Mouse (Mus musculus): ENCODE measurements at regions not wholly inside any gene's neighbourhood (a gene's known extent, or its start where the extent isn't known, plus 50 kb on each side); places are given as distances from the start of the nearest gene placed in this dataset.

DNA sequence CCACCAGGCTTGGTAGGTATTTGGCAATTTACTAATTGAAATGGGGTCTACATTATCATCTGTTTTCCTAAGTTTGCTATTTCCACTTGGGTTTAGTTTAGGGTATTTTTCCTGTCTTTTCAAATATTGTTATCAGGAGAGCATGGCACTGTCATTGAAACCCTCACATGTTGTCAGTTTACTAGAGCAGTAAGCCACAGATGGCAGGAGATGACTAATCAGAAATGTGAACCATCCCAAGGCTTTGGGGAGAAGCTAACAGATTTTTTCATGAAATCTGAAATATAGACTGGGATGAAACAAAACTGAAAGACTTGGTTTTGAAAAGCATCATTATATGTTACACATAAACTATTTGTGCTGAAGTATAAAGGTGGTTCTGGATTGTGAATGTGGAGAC is 178.8 kb downstream of the Kcnrg start:
- Histone ChIP-seq H3K9me3 (ENCODE audit: control insufficient read depth, low read length) (no peaks in the 10 kb centered on the region), H3K27me3 (ENCODE audit: control insufficient read depth, insufficient read depth, low read length) (no peaks in the 10 kb centered on the region), H3K36me3 (ENCODE audit: control insufficient read depth, insufficient read depth, low read length) (no peaks in the 10 kb centered on the region), H3K4me2 (ENCODE audit: low read depth, low read length, severe bottlenecking) (no peak overlapping the region), H3K4me1 (replicated peaks; ENCODE audit: control insufficient read depth, insufficient read depth, low read length) (no peaks in the 10 kb centered on the region), H3K27ac (ENCODE audit: low read depth, low read length) (no peak overlapping the region), H3K9ac (ENCODE audit: low read length) (no peak overlapping the region), H3K4me3 (ENCODE audit: low read depth, low read length) (no peak overlapping the region)
- ATAC-seq (replicated peaks; ENCODE audit: low FRiP score), result no peak
- no peak for DNase-seq (ENCODE audit: low spot score)

DNA sequence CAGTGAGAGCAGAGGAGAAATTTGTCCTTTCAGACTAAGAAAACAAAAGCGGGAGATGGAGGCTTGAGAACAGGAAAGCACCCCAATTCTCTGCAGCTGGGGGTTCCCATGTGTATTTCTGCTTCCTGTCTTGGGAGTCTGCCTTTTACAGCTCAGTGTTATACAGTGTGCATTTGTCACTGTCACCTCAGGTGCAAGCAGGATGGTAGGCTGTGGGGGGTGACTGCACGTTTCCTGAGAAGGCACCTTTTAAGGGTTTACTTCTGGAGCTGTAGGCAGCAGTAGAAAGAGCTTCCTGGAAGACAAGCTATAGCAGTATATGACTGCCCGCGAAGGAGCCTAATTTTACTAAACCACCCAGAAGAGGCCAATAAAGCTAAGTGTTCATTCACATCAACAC is 180.5 kb downstream of the Kcnrg start:
- Histone ChIP-seq H3K9ac (ENCODE audit: low read length) (no peak overlapping the region), H3K4me2 (ENCODE audit: low read depth, low read length, severe bottlenecking) (no peak overlapping the region), H3K36me3 (ENCODE audit: control insufficient read depth, insufficient read depth, low read length) (no peaks in the 10 kb centered on the region), H3K27me3 (ENCODE audit: control insufficient read depth, insufficient read depth, low read length) (no peaks in the 10 kb centered on the region), H3K4me1 (replicated peaks; ENCODE audit: control insufficient read depth, insufficient read depth, low read length) (no peaks in the 10 kb centered on the region), H3K4me3 (ENCODE audit: low read depth, low read length) (no peak overlapping the region), H3K9me3 (ENCODE audit: control insufficient read depth, low read length) (no peaks in the 10 kb centered on the region), H3K27ac (ENCODE audit: low read depth, low read length) (no peak overlapping the region)
- DNase-seq (ENCODE audit: low spot score) (no peak), ATAC-seq (replicated peaks; ENCODE audit: low FRiP score) (no peak)
- WGBS, result 91% methylated on average over 4 of the region's 4 CpGs

DNA sequence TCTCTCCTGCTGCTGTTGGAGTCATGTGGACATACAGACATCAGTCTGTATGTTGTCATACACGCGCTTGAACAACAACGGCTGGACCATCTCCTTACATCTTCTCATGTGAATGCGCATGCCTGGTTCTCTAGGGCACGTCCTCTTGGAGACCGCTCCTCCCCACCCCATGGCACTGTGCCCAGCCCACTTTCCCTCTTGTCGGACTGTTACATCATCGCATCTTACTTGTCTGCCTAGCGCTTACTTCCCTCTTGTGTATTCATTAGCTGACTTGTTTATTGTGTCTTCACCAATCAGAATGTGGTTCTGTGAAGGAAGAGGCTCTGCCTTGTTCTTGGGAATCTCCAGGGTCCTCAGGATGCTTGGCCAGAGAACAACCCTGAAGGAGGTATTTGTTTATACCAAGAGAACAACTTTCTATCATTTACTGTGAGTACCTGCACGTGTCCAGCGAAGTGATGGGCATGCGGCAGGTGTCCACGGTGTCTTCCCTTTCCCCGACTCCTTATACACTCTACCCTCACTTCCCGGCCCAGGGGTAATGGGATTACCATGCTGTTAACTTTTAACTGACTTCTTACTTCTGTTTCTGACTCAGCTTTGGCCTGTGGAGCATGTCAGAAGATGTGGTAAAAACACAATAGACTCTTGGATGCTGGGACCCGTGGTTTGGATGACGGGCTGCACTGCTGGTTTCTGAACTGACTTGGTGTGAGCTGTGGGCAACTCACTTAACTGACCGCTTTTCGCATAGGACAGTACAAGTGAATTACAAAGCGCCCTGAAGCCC is 181.9 kb downstream of the Kcnrg start:
- Histone ChIP-seq H3K27me3 (ENCODE audit: control insufficient read depth, insufficient read depth, low read length) (no peaks in the 10 kb centered on the region), H3K4me1 (replicated peaks; ENCODE audit: control insufficient read depth, insufficient read depth, low read length) (no peaks in the 10 kb centered on the region), H3K4me3 (ENCODE audit: low read depth, low read length) (no peak overlapping the region), H3K9me3 (ENCODE audit: control insufficient read depth, low read length) (no peaks in the 10 kb centered on the region), H3K9ac (ENCODE audit: low read length) (no peak overlapping the region), H3K4me2 (ENCODE audit: low read depth, low read length, severe bottlenecking) (no peak overlapping the region), H3K27ac (ENCODE audit: low read depth, low read length) (no peak overlapping the region), H3K36me3 (ENCODE audit: control insufficient read depth, insufficient read depth, low read length) (no peaks in the 10 kb centered on the region)
- ATAC-seq (replicated peaks; ENCODE audit: low FRiP score) (no peak), DNase-seq (ENCODE audit: low spot score) (no peak)
- 86% methylated on average over 20 of the region's 20 CpGs for WGBS

DNA sequence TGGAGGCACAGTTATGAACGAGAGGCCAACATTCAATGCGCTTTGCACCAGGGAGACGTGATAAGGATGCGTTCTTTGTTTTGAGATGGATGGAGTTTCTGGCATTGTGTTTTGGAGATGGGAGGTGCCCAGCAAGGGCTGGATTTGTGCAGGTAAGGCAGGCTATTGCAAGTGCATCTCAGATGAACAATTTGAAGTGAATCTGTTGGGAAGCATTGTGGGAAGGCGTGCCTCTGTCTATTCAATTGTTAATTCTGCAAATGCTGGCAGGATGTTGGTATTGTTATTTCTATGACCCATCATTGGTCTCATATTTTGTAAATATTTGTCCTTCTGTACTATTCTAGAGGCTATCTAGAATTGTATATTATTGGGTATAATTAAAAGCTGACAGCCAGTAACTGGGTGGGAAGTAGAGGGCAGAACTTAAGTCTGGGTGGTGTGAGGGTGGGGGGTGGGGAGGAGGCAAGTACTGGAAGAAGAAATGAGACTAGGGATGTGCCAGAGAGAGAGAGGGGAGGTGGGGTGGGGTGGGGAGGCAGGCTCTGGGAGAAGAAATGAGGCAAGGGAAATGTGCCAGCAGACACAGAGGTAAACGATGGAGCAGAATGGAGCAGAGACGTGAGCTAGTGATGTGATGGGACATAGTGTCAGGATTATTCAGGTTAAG is 188.9 kb downstream of the Kcnrg start:
- ATAC-seq (replicated peaks; ENCODE audit: low FRiP score) (no peak), DNase-seq (ENCODE audit: low spot score) (no peak)
- Histone ChIP-seq H3K4me2 (ENCODE audit: low read depth, low read length, severe bottlenecking) (no peak overlapping the region), H3K27me3 (ENCODE audit: control insufficient read depth, insufficient read depth, low read length) (no peaks in the 10 kb centered on the region), H3K9ac (ENCODE audit: low read length) (no peak overlapping the region), H3K4me1 (replicated peaks; ENCODE audit: control insufficient read depth, insufficient read depth, low read length) (no peaks in the 10 kb centered on the region), H3K27ac (ENCODE audit: low read depth, low read length) (no peak overlapping the region), H3K9me3 (ENCODE audit: control insufficient read depth, low read length) (no peaks in the 10 kb centered on the region), H3K36me3 (ENCODE audit: control insufficient read depth, insufficient read depth, low read length) (no peaks in the 10 kb centered on the region), H3K4me3 (ENCODE audit: low read depth, low read length) (no peak overlapping the region)
- 93% methylated on average over 7 of the region's 7 CpGs for WGBS

DNA sequence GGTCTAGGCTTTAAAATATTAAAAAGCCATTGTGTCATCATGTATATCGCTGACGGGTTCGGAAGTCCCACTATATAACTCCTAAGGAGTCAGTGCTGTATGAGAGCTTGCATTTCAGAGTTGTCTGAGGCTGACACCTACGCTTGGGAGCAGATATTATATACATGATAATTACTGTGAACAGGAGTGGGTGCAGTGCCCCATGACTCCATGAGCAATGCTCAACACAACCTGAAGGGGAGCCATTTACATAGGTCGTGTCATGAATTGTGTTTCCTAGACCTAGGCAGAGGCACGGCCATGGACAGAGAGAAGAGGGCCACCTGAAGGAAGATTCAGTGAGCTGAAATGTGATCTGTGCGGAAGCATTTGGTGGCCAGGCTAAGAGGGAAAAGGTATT is 189.4 kb downstream of the Kcnrg start:
- H3K27ac ChIP-seq (ENCODE audit: low read depth, low read length), result no peak overlapping the region
- H3K9me3 ChIP-seq (ENCODE audit: control insufficient read depth, low read length), result no peaks in the 10 kb centered on the region
- ATAC-seq (replicated peaks; ENCODE audit: low FRiP score) (no peak), DNase-seq (ENCODE audit: low spot score) (no peak)
- H3K36me3 ChIP-seq (ENCODE audit: control insufficient read depth, insufficient read depth, low read length), result no peaks in the 10 kb centered on the region
- no peaks in the 10 kb centered on the region for H3K27me3 ChIP-seq (ENCODE audit: control insufficient read depth, insufficient read depth, low read length)
- 93% methylated on average over 7 of the region's 7 CpGs for WGBS
- H3K9ac ChIP-seq (ENCODE audit: low read length), result no peak overlapping the region
- no peaks in the 10 kb centered on the region for H3K4me1 ChIP-seq (replicated peaks; ENCODE audit: control insufficient read depth, insufficient read depth, low read length)
- no peak overlapping the region for H3K4me3 ChIP-seq (ENCODE audit: low read depth, low read length)
- H3K4me2 ChIP-seq (ENCODE audit: low read depth, low read length, severe bottlenecking), result no peak overlapping the region

DNA sequence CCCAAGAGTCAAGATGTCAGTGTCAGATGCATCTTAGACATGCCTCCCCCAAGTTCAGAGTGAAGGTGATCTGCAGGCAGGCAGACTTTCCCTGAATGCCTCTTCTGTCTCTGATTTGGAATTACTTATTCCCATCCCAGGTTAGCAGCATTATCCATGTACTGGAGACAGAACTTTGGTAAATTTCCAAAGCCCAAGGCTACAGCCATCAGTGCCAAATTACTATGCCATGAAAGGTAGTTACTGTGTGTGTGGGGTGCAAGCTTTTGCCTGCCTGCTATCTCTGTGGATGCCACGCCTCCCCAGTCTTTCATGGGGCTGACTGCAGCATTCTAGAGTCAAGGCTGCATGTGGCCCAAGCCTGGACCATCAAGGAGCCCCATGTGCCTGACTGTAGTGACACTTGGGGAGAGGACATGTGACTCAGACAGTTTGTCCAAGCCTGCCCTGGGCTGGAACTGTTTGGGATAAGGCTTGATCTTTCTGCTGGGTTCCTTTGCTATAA is 196.2 kb downstream of the Kcnrg start:
- Histone ChIP-seq H3K4me3 (ENCODE audit: low read depth, low read length) (no peak overlapping the region), H3K36me3 (ENCODE audit: control insufficient read depth, insufficient read depth, low read length) (no peaks in the 10 kb centered on the region), H3K9ac (ENCODE audit: low read length) (no peak overlapping the region), H3K27me3 (ENCODE audit: control insufficient read depth, insufficient read depth, low read length) (no peaks in the 10 kb centered on the region), H3K9me3 (ENCODE audit: control insufficient read depth, low read length) (no peaks in the 10 kb centered on the region), H3K27ac (ENCODE audit: low read depth, low read length) (no peak overlapping the region), H3K4me1 (replicated peaks; ENCODE audit: control insufficient read depth, insufficient read depth, low read length) (no peaks in the 10 kb centered on the region), H3K4me2 (ENCODE audit: low read depth, low read length, severe bottlenecking) (no peak overlapping the region)
- ATAC-seq (replicated peaks; ENCODE audit: low FRiP score), result no peak
- no peak for DNase-seq (ENCODE audit: low spot score)
- WGBS, result 63% methylated on average over 1 of the region's 1 CpGs

DNA sequence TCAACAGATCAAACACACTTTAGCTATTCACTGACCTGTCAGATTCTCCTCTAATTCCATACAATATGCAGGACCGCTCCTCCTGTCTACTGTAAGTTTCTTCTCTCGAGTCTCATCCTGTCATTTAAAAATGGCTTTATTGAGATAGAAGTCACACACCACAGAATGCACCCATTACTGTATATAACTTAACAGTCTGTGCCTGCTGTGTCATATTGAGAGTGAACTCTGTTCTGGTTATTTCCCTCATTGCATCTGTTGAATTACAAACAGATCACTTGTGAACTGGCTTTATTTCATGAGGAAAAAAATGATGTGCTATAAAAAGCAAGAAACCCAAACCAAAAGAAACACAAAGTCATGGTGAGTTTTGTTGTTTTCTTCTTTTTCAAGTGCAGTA is 198.2 kb downstream of the Kcnrg start:
- no peak for DNase-seq (ENCODE audit: low spot score)
- Histone ChIP-seq H3K36me3 (ENCODE audit: control insufficient read depth, insufficient read depth, low read length) (no peaks in the 10 kb centered on the region), H3K4me2 (ENCODE audit: low read depth, low read length, severe bottlenecking) (no peak overlapping the region), H3K4me3 (ENCODE audit: low read depth, low read length) (no peak overlapping the region), H3K4me1 (replicated peaks; ENCODE audit: control insufficient read depth, insufficient read depth, low read length) (no peaks in the 10 kb centered on the region), H3K9ac (ENCODE audit: low read length) (no peak overlapping the region), H3K27me3 (ENCODE audit: control insufficient read depth, insufficient read depth, low read length) (no peaks in the 10 kb centered on the region), H3K9me3 (ENCODE audit: control insufficient read depth, low read length) (no peaks in the 10 kb centered on the region), H3K27ac (ENCODE audit: low read depth, low read length) (no peak overlapping the region)
- ATAC-seq (replicated peaks; ENCODE audit: low FRiP score), result no peak
- WGBS, result 85% methylated on average over 2 of the region's 2 CpGs

DNA sequence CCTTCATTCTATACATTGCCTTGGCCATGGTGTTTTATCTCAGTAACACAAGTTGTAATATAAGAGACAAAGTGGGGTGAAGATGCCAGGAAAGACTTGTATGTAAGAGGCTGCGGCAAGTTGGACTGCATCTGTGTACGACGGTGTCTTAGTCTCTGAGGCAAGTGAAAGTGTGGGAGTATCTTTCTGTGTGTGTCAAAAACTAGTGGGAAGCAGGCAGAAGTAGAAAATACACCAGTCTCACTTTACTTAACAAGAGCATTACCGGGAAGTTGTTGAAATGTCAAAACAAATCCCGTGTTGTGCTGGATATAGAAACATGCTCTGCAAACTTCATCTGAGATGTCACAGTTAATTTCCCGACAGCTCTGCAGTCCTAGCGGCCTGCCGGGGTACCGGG is 200.9 kb downstream of the Kcnrg start:
- Histone ChIP-seq H3K9me3 (ENCODE audit: control insufficient read depth, low read length) (no peaks in the 10 kb centered on the region), H3K4me3 (ENCODE audit: low read depth, low read length) (no peak overlapping the region), H3K4me2 (ENCODE audit: low read depth, low read length, severe bottlenecking) (no peak overlapping the region), H3K27me3 (ENCODE audit: control insufficient read depth, insufficient read depth, low read length) (no peaks in the 10 kb centered on the region), H3K9ac (ENCODE audit: low read length) (no peak overlapping the region), H3K4me1 (replicated peaks; ENCODE audit: control insufficient read depth, insufficient read depth, low read length) (no peaks in the 10 kb centered on the region), H3K36me3 (ENCODE audit: control insufficient read depth, insufficient read depth, low read length) (no peaks in the 10 kb centered on the region), H3K27ac (ENCODE audit: low read depth, low read length) (no peak overlapping the region)
- WGBS, result 84% methylated on average over 9 of the region's 9 CpGs
- no peak for DNase-seq (ENCODE audit: low spot score)
- no peak for ATAC-seq (replicated peaks; ENCODE audit: low FRiP score)

Data from forebrain, embryonic 11.5 days (tissue).